Mouse (Mus musculus) frontal cortex, postnatal 36 days (tissue): ENCODE measurements around the gene Ndufs2.

ENCODE experiments used
- DNase-seq, 2 experiments: peaks; one replicate each; pipeline ENCODE4 v3.0.0; 2022; ENCODE audit warnings: low spot score in 2 of 2

The Ndufs2 gene

DNA sequence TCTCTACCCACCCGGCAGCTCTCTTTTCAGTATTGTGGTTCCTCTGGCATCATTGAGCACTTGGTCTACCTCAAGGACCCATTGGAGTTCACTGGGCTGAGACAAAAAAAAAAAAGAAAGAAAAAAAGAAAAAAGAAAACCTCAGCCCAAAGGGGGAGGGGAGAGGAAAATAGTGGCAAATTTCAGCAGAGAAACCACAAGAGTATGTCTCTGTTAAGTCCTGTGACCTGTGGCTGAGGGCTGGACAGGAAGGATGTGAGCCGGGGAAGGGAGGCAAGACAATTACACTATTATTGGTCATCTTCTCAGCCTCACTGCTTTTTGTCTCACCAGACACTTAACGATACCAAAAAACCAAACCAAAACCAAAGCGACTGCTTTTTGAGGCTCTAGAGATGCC lies 19.3 kb downstream of the Ndufs2 start:
- no peak for DNase-seq

DNA sequence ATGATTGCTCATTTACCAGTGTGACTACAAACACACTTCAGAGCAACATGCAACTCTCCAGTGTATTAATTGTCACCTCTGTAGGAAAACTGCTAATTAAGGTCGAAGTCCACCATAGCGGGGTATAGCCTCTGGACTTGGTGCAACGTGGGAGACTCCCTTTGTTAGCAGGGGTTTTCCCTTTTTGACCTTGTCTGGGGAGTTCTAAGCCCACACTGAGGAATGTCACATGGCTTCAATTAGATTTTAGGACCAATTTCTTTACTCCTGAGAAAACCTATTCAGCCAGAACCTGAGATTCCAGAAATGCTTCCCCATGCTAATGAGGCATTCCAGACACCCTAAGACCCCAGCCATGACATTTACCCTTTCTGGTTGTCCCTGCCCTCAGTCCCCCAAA lies 21.0 kb downstream of the Ndufs2 start:
- no peak for DNase-seq

DNA sequence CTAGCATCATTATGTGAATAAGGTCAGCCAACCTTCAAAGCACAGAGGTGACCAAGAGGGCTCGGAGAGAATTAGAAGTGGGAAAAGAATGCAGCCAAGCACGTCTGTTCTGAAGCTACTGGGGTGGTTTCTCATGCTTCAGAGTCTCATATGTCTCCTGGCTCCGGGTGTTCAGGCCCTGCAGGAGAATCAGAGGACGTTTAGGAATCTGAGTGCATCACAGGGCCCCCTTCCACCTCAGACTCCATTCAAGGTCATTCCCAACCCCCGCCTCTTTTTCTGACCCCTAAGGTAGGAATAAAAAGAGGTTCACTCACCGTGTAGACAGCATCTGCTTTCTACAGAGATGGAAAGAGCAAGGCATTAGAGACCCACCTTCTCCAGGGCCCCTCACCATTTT lies 21.4 kb downstream of the Ndufs2 start:
- no peak for DNase-seq

DNA sequence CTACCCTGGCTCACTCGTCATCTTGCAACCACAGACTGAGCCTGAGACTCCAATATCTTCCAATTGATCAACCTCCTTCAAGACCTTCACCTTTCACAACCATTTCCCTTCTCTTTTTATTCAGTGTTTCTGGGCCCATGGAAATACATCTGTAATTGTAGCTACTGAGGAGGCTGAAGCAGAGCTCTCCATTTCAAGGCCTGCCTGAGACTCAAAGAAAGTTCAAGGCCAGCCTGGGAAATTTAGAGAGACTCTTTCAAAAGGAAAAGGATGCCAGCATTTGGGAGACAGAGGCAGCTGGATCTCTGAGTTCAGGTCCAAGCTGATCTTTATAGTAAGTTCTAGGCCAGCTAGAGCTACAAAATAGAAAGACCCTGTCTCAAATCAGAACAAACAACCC lies 23.3 kb downstream of the Ndufs2 start:
- DNase-seq = no peak

DNA sequence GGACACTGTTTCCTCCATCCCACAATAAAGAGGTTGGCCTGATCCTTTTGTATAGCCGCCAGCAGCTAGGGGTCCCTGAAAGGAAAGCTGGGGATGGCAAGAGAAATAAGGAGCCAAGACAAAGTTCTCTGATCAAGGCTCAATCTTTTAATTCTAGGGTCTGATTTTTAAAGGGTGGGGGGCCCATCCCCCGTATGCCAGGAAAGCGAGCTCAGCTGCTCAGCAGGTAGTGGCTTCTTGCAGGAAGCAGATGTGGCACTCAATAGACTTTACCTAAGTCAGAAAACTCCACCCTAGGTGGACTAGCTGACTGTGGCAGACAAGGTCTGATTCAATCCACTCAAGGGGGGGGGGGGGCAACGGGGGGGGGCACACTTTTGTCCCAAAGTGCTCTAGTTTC lies 24.4 kb downstream of the Ndufs2 start:
- no peak for DNase-seq

DNA sequence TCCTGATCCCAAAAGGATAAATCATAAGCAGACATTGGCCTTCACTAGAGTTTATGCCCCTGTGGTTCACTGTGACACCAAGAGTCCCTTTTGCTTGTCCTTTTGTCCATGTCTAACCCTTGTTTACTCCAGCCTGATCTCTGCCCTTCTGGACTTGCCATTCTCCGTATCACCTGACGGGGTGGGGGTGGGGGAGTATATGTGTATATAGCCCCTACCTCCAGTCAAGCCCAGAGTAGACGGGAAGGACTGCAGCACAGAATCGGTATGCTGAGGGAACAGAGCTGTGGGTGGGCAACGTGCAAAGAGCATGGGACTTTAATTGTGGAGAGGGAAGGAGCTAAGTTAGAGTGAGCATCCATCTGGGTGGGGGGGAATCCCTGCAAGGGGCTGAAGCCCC lies 26.3 kb downstream of the Ndufs2 start, which contains the start of gene Apoa2:
Gene Apoa2 (plus strand): TSS at position 198 of the 400 bp plus-strand sequence.
- no peak for DNase-seq

DNA sequence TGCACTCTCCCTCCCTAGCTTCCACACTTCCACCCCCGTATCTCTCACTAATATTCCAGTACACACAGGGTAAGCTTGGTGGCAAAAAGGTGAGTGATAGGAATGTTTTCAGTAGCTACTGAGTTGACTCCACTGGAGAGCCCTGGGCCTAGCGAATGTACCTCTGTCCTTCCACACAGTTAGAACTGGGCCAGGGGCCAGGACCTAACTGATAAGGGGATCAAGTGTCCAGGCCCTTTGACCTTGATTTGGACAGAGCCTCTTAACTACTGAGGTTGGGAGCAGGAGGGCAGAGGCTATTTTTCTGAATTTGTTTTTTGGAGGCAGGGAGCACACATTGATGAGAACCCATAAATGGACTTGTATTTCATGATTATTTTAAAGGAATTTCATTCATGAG lies 27.4 kb downstream of the Ndufs2 start:
- no peak for DNase-seq

DNA sequence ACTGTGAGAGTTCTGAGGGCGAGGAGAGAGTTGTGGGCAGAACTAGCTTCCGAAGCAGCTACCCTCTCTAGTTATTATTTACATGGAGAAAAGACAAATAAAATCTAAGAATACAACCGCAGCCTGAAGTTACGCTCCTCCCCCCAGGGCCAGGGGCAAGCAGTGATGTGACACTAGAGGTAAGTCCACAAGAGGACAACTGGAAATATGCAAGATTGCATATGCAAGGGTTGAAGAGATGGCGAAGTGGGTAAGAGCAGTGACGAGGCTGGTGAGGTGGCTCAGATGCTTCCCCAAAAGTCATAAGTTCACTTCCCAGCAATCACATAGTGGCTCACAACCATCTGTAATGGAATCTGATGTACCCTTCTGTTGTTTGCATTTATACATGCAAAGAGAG lies 28.0 kb downstream of the Ndufs2 start:
- DNase-seq = no peak

DNA sequence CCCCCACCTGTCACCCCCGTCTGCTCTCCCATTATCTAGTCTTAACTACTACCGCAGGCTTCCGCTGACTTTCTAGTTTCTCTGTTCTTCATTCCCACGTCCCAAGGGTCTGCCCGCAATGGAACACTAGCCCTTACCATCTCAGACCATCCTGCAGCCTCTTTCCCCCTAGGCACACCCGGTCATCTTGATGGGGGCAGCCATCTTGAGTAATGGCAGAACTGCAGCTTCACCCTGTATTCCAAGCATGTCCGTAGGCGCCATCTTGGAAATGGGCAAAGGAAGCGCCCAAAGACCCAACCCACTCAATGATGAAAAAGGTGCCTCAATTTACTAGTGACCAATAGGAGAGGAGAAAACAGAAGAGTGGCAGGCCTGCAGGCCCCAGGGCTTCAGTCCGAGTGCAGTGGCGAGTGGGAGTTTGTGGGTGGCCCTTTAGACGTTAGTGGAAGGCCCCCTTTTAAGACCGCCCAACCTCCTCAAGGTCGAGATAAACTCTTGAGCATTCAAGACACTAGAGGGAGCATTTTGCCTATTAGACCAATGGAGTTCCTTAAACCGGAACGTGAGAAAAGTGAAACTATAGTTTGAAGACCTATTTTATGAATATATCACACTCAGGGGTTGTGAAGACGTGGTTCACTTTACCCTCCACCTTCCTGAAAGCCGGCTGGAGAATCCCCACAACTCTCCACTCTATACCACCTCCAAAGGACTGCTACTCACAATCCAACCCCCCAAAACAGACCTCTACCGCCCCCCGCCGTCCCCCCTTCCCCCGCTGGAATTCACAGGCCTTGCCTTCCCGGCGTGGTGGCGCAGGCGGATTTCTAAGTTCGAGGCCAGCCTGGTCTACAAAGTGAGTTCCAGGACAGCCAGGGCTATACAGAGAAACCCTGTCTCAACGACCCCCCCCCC lies 28.7 kb downstream of the Ndufs2 start, which contains the start of gene Tomm40l:
Gene Tomm40l (minus strand): TSS at position 277 of the 918 bp plus-strand sequence.
- DNase-seq = peak; percentile 96 to 97

DNA sequence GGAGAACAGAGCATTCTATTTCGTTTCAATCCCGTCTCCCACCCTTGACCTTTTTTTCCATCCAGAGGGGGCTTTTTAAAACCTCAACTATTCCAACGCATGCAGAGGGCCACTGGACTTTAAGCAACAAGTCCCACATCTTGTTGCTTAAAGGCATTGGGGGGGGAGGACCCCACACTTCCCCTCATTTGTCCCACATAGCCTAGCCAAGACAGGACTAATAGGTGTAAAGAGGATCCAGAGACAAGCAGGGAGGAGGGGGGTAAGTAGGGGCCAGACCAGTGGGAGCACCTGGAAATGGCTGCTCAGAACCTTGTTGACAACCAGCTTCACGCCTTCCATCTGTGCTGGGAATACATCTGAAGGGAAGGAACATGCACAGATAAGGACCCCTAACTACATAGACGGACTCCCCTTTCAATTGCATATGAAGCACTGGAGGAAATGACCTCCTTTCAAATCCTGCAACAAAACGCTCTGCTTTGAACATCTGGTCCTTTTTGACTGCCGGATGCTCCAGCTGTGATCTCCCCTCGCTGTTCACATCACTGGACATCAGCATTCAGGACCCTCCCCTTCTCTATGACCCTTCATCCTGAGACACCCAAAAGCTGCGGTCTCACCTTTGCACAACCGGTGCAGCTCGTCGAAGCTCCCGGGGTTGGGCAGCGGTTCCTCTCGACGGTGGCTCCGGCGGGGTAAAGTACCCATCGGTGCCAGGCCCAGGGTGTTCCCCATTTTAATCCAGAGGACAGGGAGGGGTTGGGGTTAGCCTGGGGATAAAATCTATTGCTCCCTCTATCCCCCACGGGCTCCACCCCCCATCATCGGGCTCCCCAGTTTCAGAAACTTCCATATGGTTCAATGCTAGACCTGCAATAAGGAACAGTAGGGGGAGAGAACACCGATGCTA lies 29.7 kb downstream of the Ndufs2 start:
- peak in 1 of 2 experiments; percentile 17 for DNase-seq

DNA sequence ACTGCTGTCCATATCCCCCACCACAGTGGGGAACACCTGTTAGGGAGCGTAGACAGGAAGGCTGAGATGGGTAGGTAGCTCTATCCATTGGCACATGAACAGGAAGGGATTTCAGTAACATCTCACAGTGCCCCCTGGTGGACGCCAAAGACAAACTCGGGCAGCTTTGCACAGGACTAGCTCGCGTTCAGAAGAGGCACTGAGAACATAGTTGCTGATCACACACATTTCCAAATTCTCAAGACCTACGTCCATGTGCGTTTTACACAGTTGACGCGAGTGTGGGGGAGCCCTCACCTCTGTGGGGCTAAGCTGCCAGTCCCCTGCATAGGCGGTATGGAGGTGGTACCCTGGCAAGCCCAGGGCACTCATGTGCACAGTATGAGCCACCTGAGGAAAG lies 30.3 kb downstream of the Ndufs2 start:
- peak; percentile 90 to 91 for DNase-seq

DNA sequence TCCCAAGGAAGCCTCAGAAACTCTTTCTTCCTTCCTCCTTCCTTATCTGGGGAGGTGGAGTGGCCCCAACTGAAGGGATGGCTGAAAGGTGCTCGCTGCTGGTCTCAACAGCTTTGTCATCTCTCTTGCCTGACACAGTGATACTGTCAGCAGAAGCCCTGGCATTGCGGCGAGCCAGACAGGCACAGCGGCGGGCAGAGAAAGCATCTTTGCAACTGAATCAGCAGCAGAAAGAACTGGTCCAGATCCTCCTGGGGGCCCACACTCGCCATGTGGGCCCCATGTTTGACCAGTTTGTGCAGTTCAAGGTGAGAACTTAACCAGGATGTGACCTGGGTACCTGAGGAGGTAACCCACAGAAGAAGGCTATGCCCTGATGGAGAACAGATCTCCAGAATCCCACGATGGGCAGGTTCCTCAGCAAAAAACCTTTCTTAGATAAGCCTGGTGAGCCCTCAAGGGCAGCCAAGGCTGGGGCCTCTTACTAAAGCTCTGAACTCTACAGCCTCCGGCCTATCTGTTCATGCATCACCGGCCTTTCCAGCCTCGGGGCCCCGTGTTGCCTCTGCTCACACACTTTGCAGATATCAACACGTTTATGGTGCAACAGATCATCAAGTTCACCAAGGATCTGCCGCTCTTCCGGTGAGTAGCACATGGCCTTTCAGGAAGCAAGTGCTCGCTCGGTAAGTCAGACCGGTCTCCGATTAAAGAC lies 34.8 kb downstream of the Ndufs2 start:
- no peak for DNase-seq

DNA sequence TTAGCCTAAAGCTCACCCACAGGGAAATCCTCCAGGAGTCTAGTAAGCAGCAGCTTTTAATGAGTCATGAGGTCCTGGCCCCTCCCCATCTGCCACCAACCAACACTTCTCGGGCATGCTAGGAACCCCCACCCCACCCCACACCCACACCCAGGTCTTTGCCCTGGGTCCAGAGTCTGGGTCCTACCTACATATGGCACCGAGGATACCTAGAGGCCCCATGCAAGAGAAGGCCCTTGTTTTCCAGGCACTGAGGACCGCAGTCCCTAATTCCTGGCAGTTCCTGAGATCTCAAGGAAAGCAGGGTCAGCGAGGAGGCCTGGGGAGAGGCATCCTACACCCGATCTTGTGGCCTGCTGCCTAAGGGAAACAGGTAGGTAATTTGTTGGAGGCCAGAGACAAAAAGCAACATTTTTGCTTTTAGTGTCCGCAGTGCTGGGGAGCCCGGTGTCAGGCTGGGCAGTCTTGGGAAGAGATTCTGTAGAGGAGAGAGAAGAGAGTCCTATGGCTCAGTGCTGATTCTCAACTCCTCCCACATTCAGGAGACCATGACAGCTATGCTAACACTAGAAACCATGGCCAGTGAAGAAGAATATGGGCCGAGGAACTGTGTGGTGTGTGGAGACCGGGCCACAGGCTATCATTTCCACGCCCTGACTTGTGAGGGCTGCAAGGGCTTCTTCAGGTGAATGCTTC lies 37.2 kb downstream of the Ndufs2 start, which contains the start of gene Nr1i3:
Gene Nr1i3 (plus strand): TSS at position 170 of the 696 bp plus-strand sequence.
- no peak for DNase-seq

DNA sequence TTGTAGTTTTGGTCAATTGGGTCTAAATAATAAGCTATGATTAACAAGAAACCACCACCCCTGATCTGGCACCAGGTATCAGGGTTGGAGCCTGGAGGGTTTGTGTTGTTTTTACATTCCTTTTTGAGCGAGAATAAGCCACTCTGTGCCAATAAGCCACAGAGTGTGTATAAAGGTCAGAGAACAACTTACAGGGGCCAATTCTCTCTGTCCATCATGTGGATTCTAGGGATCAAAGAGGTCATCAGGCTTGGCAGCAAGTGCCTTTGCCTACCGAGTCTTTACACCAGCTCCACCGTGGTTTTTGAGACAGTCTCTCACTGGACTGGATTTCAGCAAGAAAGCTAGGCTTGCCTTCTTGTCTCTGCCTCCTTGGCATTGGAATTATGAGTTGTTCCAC lies 38.3 kb downstream of the Ndufs2 start:
- no peak for DNase-seq

DNA sequence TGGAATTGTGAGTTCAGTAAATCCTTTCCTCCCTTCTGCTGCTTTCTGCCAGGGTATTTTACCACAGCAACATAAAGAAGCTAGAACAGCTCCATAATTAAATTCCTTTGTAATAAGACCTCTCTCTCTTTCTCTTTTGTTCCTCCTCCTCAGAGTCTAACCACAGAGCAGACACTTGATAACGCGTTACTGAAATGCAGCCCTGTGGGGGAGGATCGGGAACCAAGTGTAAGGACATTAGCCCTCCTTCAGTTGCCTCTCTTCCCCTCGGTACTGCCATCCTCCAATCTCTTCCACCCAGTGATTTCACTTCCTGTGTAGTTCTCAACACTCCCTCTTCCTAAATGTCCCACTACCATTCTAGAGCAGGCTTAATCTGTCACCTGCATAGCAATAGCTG lies 41.8 kb downstream of the Ndufs2 start:
- DNase-seq = no peak

DNA sequence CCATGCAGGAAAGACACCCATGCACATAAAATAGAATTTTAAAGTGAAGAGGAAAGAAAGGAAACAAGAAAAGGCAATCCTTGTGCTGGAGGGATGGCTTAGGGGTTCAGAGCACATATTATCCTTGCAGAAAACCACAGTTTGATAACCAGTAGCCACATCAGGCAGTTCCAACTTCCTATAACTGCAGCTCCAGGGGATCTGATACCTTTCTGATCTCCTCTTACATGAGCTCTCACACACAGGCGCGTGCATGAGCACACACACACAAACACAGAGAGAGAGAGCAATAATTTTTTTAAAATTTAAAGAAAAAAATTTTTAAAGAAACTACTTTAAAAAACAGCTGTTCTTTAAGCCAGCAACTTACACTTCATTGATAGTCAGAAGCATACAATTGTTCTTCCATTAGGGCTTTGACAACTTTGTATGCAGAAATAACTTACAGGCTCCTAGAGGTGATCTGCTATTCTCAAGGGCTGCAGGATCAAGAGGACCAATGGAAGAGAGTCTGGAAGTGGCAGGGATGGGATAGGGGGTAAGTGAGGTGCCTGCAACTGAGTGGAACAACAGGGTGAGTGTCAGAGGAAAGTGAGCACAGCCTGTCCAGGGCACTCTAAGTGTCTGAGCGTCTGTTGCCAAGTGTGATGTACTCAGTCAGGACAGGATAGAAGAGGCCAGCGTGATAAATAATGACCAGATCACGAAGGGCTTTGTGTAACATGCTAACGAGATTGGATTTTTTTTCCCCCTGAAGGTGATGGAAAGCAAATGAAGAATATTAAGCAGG lies 45.3 kb downstream of the Ndufs2 start:
- no peak for DNase-seq

DNA sequence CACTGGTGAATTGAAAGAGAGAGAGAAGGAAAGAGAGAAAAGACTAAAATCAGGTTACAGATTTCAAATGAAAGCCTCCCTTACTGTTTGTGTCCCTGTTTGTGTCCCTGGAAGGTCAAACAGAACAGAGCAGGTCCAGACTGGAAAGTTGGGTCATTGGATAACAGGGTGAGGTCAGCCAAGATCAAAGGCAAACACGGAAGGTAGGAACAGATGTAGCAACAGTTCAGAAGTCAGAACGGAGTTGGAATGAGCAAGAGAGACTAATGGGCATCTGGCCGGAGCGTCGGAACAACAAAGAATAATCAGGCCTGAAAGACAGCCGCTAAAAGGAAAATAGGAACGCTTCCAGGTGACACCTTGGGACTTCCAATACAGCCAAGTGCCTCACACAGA lies 46.9 kb downstream of the Ndufs2 start:
- DNase-seq = no peak

DNA sequence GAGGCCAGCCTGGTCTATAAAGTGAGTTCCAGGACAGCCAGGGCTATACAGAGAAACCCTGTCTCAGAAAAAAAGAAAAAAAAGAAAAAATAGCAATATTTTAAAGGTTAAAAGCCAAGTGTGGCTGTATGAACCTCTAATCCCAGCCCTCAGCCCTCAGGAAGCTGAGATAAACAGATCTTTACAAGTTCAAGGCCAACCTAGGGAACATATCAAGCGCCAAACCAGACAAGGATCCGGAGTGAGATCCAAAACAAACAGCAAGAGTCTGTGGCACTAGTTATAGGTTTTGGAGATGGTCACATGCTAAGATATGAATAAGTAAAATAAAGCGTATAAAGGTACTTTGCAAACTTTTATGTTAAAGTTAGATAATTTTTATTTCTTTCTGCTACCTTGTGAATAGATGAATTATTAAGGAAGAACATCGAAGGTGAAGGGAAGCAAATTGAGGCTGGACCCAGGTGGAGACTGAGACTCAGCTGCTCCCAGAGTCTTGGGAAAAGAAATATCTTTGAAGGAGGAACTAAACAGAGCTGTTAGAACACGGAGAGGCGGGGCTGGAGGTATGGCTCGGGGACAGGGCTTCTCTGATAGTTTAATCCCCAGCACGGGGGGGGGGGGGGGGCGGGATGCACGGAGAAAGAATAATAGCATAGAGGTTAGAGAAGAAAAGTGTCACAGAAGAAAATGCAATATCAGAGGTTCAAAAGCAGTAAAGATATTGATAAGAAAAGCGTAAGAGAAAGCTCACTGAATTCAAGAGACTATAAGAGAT lies 47.5 kb downstream of the Ndufs2 start:
- no peak for DNase-seq

DNA sequence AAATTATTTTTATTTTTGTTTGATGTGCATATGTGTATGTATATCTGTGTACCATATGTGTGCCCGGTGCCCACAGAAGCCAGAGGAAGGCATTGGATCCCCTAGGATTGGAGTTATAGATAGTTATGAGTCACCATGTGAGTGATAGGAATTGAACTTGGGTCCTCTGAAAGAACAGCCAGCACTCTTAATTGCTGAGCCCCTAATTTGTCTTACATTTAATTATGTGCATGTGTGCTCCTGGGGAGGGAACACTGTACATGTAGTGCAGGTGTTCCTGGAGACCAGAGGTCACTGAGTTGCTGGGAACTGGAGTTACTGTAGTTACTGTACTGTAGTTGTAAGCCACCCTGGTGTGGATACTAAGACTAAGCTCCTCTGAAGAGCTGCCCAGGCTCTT lies 50.4 kb downstream of the Ndufs2 start:
- no peak for DNase-seq

DNA sequence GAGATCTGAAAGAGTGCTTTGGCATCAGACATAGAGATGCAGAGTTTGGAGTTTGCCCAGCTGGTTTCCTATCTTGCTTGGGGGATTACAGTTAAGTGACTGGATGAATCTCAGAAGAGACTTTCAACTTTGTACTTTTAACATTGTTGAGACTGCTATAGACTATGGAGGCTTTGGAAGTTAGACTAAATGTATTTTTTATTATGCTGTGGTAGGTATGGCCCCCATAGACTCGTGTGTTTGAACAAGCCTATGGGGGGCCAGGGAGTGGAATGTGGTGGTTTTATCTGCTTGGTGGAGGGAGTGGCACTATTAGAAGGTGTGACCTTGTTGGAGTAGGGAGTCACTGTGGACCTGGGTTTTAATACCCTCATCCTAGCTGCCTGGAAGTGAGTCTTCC lies 51.7 kb downstream of the Ndufs2 start:
- no peak for DNase-seq
